Mouse (Mus musculus) CD4-positive, CD25-positive, alpha-beta regulatory T cell, adult 2 months (primary cell): ENCODE results near the gene Kcnk5.

Source experiments
- DNase-seq: peaks from one replicate; pipeline ENCODE4 v3.0.0-alpha.2; 2012; ENCODE audit warnings: low read depth, low spot score

Gene Kcnk5

GRCm38 (mm10) chr14:20114951-20115350, 66.7 kb downstream of the Kcnk5 start:
- peak; percentile 47 for DNase-seq

GRCm38 (mm10) chr14:20113964-20114363, 67.6 kb downstream of the Kcnk5 start:
- peak; percentile 91 for DNase-seq

- peak; percentile 2 for DNase-seq
Observed at GRCm38 (mm10) chr14:20113189-20113961, 68.2 kb downstream of the Kcnk5 start.

- DNase-seq = peak; percentile 53
Observed at GRCm38 (mm10) chr14:20112218-20112617, 69.4 kb downstream of the Kcnk5 start.

- DNase-seq = no peak
Observed at GRCm38 (mm10) chr14:20110945-20111344, 70.7 kb downstream of the Kcnk5 start.

- DNase-seq = no peak
Observed at GRCm38 (mm10) chr14:20106271-20106670, 75.3 kb downstream of the Kcnk5 start.

- DNase-seq = no peak
Observed at GRCm38 (mm10) chr14:20103207-20103606, 78.4 kb downstream of the Kcnk5 start.

GRCm38 (mm10) chr14:20098061-20098460, 83.5 kb downstream of the Kcnk5 start:
- DNase-seq = no peak

GRCm38 (mm10) chr14:20094942-20095341, 86.7 kb downstream of the Kcnk5 start:
- DNase-seq = no peak

- DNase-seq = peak; percentile 25
Observed at GRCm38 (mm10) chr14:20093493-20093892, 88.1 kb downstream of the Kcnk5 start.
